Mouse (Mus musculus) liver, embryonic 14.5 days (tissue): ENCODE data around the gene Kcne2. TPM values are rescaled to one million over a fixed set of nuclear protein-coding genes. Genes with fewer than 3 reads are reported as not detected.
A peak's percentile ranks its signal among the peaks of the same experiment; 100 is the strongest.

Experiments used
- ATAC-seq: fragments of 200-750 bp; cut with Nextera tagmentation; 2 replicates; pipeline ENCODE4 v1.8.0; 2017; ENCODE audit warnings: moderate number of reproducible peaks, mild to moderate bottlenecking, moderate library complexity; ENCODE audit not compliant: insufficient read depth
- DNase-seq, 3 experiments: peaks; one replicate each; pipeline ENCODE4 v3.0.0-alpha.2; 2012 to 2013; ENCODE audit warnings: low read depth in 3 of 3, low spot score in 3 of 3
- H3K27ac ChIP-seq: fragments of 300-500 bp; sonication (generic); 2 replicates; pipeline ENCODE4 v1.5.1; 2014; ENCODE audit warnings: moderate library complexity, mild to moderate bottlenecking, control low read depth, inconsistent platforms
- H3K27me3 ChIP-seq: fragments of 300-500 bp; sonication (generic); 2 replicates; pipeline ENCODE4 v1.6.1; 2014; ENCODE audit warnings: mild to moderate bottlenecking, low read length, moderate library complexity; ENCODE audit not compliant: control insufficient read depth, insufficient read depth
- H3K36me3 ChIP-seq: fragments of 300-500 bp; sonication (generic); replicated peaks from 2 replicates; pipeline ENCODE4 v1.6.1; 2014; ENCODE audit warnings: low read depth; ENCODE audit not compliant: control insufficient read depth, insufficient read depth
- H3K4me1 ChIP-seq, 2 experiments: fragments of 200-500 bp in 1 of 2; fragments of 300-500 bp in 1 of 2; sonication (generic) in 1 of 2; replicated peaks; 2 replicates each; pipeline ENCODE4 v1.6.1; 2012 to 2014; ENCODE audit warnings: antibody characterized with exemption in 1 of 2, inconsistent platforms in 1 of 2, low read length in 1 of 2; ENCODE audit not compliant: control insufficient read depth in 2 of 2, insufficient read depth in 2 of 2
- H3K4me2 ChIP-seq: fragments of 300-500 bp; sonication (generic); 2 replicates; pipeline ENCODE4 v1.6.1; 2014; ENCODE audit warnings: low read depth, mild to moderate bottlenecking, control low read depth, moderate library complexity
- H3K4me3 ChIP-seq, 2 experiments: fragments of 200-500 bp in 1 of 2; fragments of 300-500 bp in 1 of 2; sonication (generic) in 1 of 2; 2 replicates each; pipeline ENCODE4 v1.5.1; 2012 to 2014; ENCODE audit warnings: low read depth in 2 of 2, low read length in 2 of 2, mild to moderate bottlenecking in 2 of 2, control low read depth in 1 of 2, inconsistent platforms in 1 of 2, moderate library complexity in 1 of 2; ENCODE audit not compliant: insufficient read depth in 1 of 2
- H3K9ac ChIP-seq: fragments of 300-500 bp; sonication (generic); replicated peaks from 2 replicates; pipeline ENCODE4 v1.6.1; 2014; ENCODE audit warnings: mild to moderate bottlenecking, control low read depth, moderate library complexity
- H3K9me3 ChIP-seq: fragments of 300-500 bp; sonication (generic); 2 replicates; pipeline ENCODE4 v1.6.1; 2016; ENCODE audit warnings: low read length, mixed read lengths; ENCODE audit not compliant: control insufficient read depth
- CTCF ChIP-seq: IDR thresholded peaks from 2 replicates; pipeline ENCODE4 v1.5.1; 2016; ENCODE audit warnings: antibody characterized with exemption, low read depth, control low read depth
- EP300 ChIP-seq: IDR thresholded peaks from 2 replicates; pipeline ENCODE4 v1.6.1; 2016; ENCODE audit warnings: antibody characterized with exemption, low read depth
- WGBS: fragments of 180-500 bp; shearing (Covaris S2); extraction: QIAGEN DNeasy Blood & Tissue Kit; methylation state at CpG from one replicate; pipeline ENCODE4 v1.1.7; 2014; ENCODE audit not compliant: insufficient replicate concordance; 5-methylcytosine and 5-hydroxymethylcytosine counted together
- polyA plus RNA-seq, 2 experiments: library from polyadenylated mRNA; depleted of rRNA in 1 of 2; stranded (reverse) in 1 of 2; unstranded in 1 of 2; fragments of >200 nt; fragmentation: Nextera tagmentation in 1 of 2; extraction: Ambion mirVana in 1 of 2; gene quantifications; 2 replicates each; pipeline versions ENCODE4 v1.2.1 to v1.2.3; 2012 to 2014

Gene Kcne2
- polyA plus RNA-seq, 2 experiments = not detected

- Histone ChIP-seq H3K4me1 (peaks cover 0 to 2% of the 10 kb centered on the region in 2 experiments; a peak in 1 of 4 replicates), H3K4me3 (no peak overlapping the region), H3K27ac (no peak overlapping the region), H3K27me3 (no peaks in the 10 kb centered on the region), H3K9me3 (no peaks in the 10 kb centered on the region), H3K4me2 (no peak overlapping the region), H3K9ac (no peak overlapping the region), H3K36me3 (no peaks in the 10 kb centered on the region)
- ATAC-seq = no peak
- TF ChIP-seq CTCF = peak; percentile 85
- no peak for TF ChIP-seq EP300
- DNase-seq = no peak
- WGBS = 43% methylated on average over 20 of the region's 20 CpGs
Observed at GRCm38 (mm10) chr16:92319353-92320109, 27.3 kb downstream of the Kcne2 start.

- H3K27ac ChIP-seq = no peak overlapping the region
- ATAC-seq (no peak), DNase-seq (no peak)
- no peaks in the 10 kb centered on the region for H3K9me3 ChIP-seq
- H3K27me3 ChIP-seq = no peaks in the 10 kb centered on the region
- no peak for TF ChIP-seq CTCF
- H3K4me1 ChIP-seq = 0 out of 4 replicates have a peak, but pooled peaks cover 0 to 2% of the 10 kb centered on the region in 2 experiments
- no peak overlapping the region for H3K4me3 ChIP-seq
- H3K4me2 ChIP-seq = no peak overlapping the region
- no peak overlapping the region for H3K9ac ChIP-seq
- H3K36me3 ChIP-seq = no peaks in the 10 kb centered on the region
- 50% methylated on average over 3 of the region's 3 CpGs for WGBS
Observed at GRCm38 (mm10) chr16:92320361-92320760, 28.2 kb downstream of the Kcne2 start.

DNA sequence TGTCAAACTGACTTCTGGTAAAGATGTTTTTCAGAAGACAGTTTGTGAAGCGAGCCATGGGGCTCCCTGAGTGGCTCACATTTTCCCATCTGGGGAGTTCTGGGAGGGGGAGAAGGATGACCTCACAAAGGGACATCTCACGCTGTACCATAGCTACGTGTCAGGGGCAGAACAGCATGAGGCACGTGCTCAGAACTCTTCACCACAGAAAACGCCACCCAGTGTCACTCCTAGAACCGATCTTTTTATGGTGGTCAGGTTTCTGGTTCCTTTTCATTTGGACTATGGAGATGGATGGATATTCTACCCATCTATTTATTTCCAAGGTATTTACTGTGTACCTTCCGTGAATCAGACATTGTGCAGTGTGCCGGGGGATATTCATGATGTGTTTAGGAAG, 29.2 kb downstream of the Kcne2 start, which contains the start of gene Fam243:
TSS of gene Fam243 (minus strand) at position 101 of the 400 bp plus-strand sequence.
- no peak within 1 kb of the TSS for H3K9ac ChIP-seq
- H3K27me3 ChIP-seq = no peaks in the 10 kb centered on the region
- H3K4me2 ChIP-seq = no peak within 1 kb of the TSS
- ATAC-seq = no peak
- WGBS = 72% methylated on average over 8 of the region's 8 CpGs
- H3K4me3 ChIP-seq = no peak within 1 kb of the TSS
- DNase-seq = no peak
- H3K27ac ChIP-seq = no peak within 1 kb of the TSS
- TF ChIP-seq CTCF (no peak), EP300 (no peak)
- H3K9me3 ChIP-seq = no peaks in the 10 kb centered on the region
- no peaks in the 10 kb centered on the region for H3K36me3 ChIP-seq
- 0 out of 4 replicates have a peak, but pooled peaks cover 0 to 2% of the 10 kb centered on the region in 2 experiments for H3K4me1 ChIP-seq

- no peak for TF ChIP-seq CTCF
- TF ChIP-seq EP300 = no peak
- H3K27me3 ChIP-seq = no peaks in the 10 kb centered on the region
- DNase-seq (no peak), ATAC-seq (no peak)
- no peaks in the 10 kb centered on the region for H3K36me3 ChIP-seq
- H3K9ac ChIP-seq = no peak overlapping the region
- H3K9me3 ChIP-seq = no peaks in the 10 kb centered on the region
- H3K4me1 ChIP-seq = 0 out of 4 replicates have a peak, but pooled peaks cover 0 to 2% of the 10 kb centered on the region in 2 experiments
- H3K4me2 ChIP-seq = no peak overlapping the region
- 62% methylated on average over 7 of the region's 7 CpGs for WGBS
- H3K27ac ChIP-seq = no peak overlapping the region
- H3K4me3 ChIP-seq = no peak overlapping the region
Observed at GRCm38 (mm10) chr16:92324309-92325061, 32.3 kb downstream of the Kcne2 start.

DNA sequence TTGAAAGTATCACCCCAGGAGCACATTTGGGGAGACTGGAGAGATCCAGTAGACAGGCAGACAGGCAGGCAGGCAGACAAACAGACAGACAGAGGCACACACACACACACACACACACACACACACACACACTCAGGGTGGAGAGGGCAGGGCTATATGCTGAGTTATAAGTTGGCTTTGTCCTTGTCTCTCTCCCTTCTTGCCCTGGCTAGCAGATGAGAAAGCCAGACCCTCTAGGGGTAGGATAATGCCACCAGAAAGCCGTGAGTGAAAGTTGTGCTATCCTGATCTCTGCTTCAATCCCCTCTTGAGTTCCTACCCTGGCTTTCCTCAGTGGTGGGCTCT, 32.8 kb downstream of the Kcne2 start:
- WGBS = 48% methylated on average over 1 of the region's 1 CpGs
- Histone ChIP-seq H3K4me1 (peaks cover 0 to 5% of the 10 kb centered on the region in 2 experiments; a peak in 1 of 4 replicates), H3K4me3 (no peak overlapping the region), H3K36me3 (no peaks in the 10 kb centered on the region), H3K27me3 (no peaks in the 10 kb centered on the region), H3K27ac (no peak overlapping the region), H3K4me2 (no peak overlapping the region), H3K9me3 (no peaks in the 10 kb centered on the region), H3K9ac (no peak overlapping the region)
- no peak for TF ChIP-seq CTCF
- TF ChIP-seq EP300 = no peak
- ATAC-seq = no peak
- no peak for DNase-seq
